Mouse (Mus musculus) splenic B cell, adult 2 months (primary cell): ENCODE results near the gene Msgn1.
A peak's percentile ranks its signal among the peaks of the same experiment; 100 is the strongest.

Experiments used
- DNase-seq: peaks from one replicate; pipeline ENCODE4 v3.0.0-alpha.2; 2011; ENCODE audit warnings: low read depth, low spot score
- H3K27me3 ChIP-seq: 2 replicates; pipeline ENCODE4 v1.6.1; 2012; ENCODE audit warnings: mild to moderate bottlenecking, low read length, moderate library complexity, mixed read lengths; ENCODE audit not compliant: control insufficient read depth, poor library complexity, insufficient read depth, severe bottlenecking
- H3K36me3 ChIP-seq: 2 replicates; pipeline ENCODE4 v1.6.1; 2012; ENCODE audit warnings: mild to moderate bottlenecking, low read length, moderate library complexity, mixed read lengths; ENCODE audit not compliant: control insufficient read depth, poor library complexity, insufficient read depth, severe bottlenecking

Msgn1 gene

GRCm38 (mm10) chr12:11208872-11209271 is at the start of gene Msgn1:
Msgn1 (minus strand) TSS chr12:11208972.
- Histone ChIP-seq H3K36me3 (no peaks in the 10 kb centered on the region), H3K27me3 (no peaks in the 10 kb centered on the region)
- DNase-seq = no peak

- Histone ChIP-seq H3K27me3 (no peaks in the 10 kb centered on the region), H3K36me3 (no peaks in the 10 kb centered on the region)
- DNase-seq = no peak
Observed at GRCm38 (mm10) chr12:11250322-11250721, 41.5 kb upstream of the Msgn1 start.

GRCm38 (mm10) chr12:11247460-11247859 is 38.7 kb upstream of the Msgn1 start:
- Histone ChIP-seq H3K27me3 (no peaks in the 10 kb centered on the region), H3K36me3 (no peaks in the 10 kb centered on the region)

GRCm38 (mm10) chr12:11235996-11236395 is 27.2 kb upstream of the Msgn1 start:
- no peak for DNase-seq
- Histone ChIP-seq H3K36me3 (no peaks in the 10 kb centered on the region), H3K27me3 (no peaks in the 10 kb centered on the region)

More at GRCm38 (mm10) chr12:11247460-11247859, 38.7 kb upstream of the Msgn1 start:
- DNase-seq = no peak

GRCm38 (mm10) chr12:11230267-11230666 is 21.5 kb upstream of the Msgn1 start:
- no peaks in the 10 kb centered on the region for H3K27me3 ChIP-seq
- H3K36me3 ChIP-seq = no peaks in the 10 kb centered on the region
- DNase-seq = no peak

- Histone ChIP-seq H3K27me3 (no peaks in the 10 kb centered on the region), H3K36me3 (no peaks in the 10 kb centered on the region)
- DNase-seq = no peak
Observed at GRCm38 (mm10) chr12:11226529-11227268, 17.9 kb upstream of the Msgn1 start.

- H3K36me3 ChIP-seq = no peaks in the 10 kb centered on the region
- no peak for DNase-seq
- no peaks in the 10 kb centered on the region for H3K27me3 ChIP-seq
Observed at GRCm38 (mm10) chr12:11226123-11226522, 17.4 kb upstream of the Msgn1 start.

GRCm38 (mm10) chr12:11224722-11225121 is 15.9 kb upstream of the Msgn1 start:
- no peaks in the 10 kb centered on the region for H3K27me3 ChIP-seq
- DNase-seq = no peak
- no peaks in the 10 kb centered on the region for H3K36me3 ChIP-seq

- no peaks in the 10 kb centered on the region for H3K27me3 ChIP-seq
- no peak for DNase-seq
Observed at GRCm38 (mm10) chr12:11223090-11223489, 14.3 kb upstream of the Msgn1 start.

GRCm38 (mm10) chr12:11222566-11222965 is 13.8 kb upstream of the Msgn1 start:
- DNase-seq = peak; percentile 50
- no peaks in the 10 kb centered on the region for H3K36me3 ChIP-seq

More at GRCm38 (mm10) chr12:11223090-11223489, 14.3 kb upstream of the Msgn1 start:
- H3K36me3 ChIP-seq = no peaks in the 10 kb centered on the region

GRCm38 (mm10) chr12:11221524-11222330 is 13.0 kb upstream of the Msgn1 start:
- Histone ChIP-seq H3K27me3 (no peaks in the 10 kb centered on the region), H3K36me3 (no peaks in the 10 kb centered on the region)
- DNase-seq = no peak

More at GRCm38 (mm10) chr12:11222566-11222965, 13.8 kb upstream of the Msgn1 start:
- H3K27me3 ChIP-seq = no peaks in the 10 kb centered on the region

- DNase-seq = peak; percentile 76
- no peaks in the 10 kb centered on the region for H3K36me3 ChIP-seq
- no peaks in the 10 kb centered on the region for H3K27me3 ChIP-seq
Observed at GRCm38 (mm10) chr12:11217726-11218250, 9.0 kb upstream of the Msgn1 start.

- DNase-seq = no peak
- no peaks in the 10 kb centered on the region for H3K36me3 ChIP-seq
Observed at GRCm38 (mm10) chr12:11216454-11216853, 7.7 kb upstream of the Msgn1 start.

GRCm38 (mm10) chr12:11215555-11215954 is 6.8 kb upstream of the Msgn1 start:
- peak; percentile 61 for DNase-seq
- Histone ChIP-seq H3K36me3 (no peaks in the 10 kb centered on the region), H3K27me3 (no peaks in the 10 kb centered on the region)

More at GRCm38 (mm10) chr12:11216454-11216853, 7.7 kb upstream of the Msgn1 start:
- no peaks in the 10 kb centered on the region for H3K27me3 ChIP-seq

GRCm38 (mm10) chr12:11214776-11215175 is 6.0 kb upstream of the Msgn1 start:
- DNase-seq = no peak
- no peaks in the 10 kb centered on the region for H3K27me3 ChIP-seq
- H3K36me3 ChIP-seq = no peaks in the 10 kb centered on the region
